Mouse (Mus musculus) megakaryocyte-erythroid progenitor cell, adult 5 weeks (primary cell): ENCODE measurements around the gene Ube2q2. TPM values are rescaled to one million over a fixed set of nuclear protein-coding genes. Genes with fewer than 3 reads are reported as not detected.

ENCODE experiments used
- polyA plus RNA-seq: library from polyadenylated mRNA; stranded (reverse); fragments of >175 nt; gene quantifications from 2 replicates; pipeline ENCODE4 v1.2.3, GENCODE M21; 2012

Ube2q2 gene
- polyA plus RNA-seq, result 21.2 and 23.5 TPM in 2 replicates

DNA sequence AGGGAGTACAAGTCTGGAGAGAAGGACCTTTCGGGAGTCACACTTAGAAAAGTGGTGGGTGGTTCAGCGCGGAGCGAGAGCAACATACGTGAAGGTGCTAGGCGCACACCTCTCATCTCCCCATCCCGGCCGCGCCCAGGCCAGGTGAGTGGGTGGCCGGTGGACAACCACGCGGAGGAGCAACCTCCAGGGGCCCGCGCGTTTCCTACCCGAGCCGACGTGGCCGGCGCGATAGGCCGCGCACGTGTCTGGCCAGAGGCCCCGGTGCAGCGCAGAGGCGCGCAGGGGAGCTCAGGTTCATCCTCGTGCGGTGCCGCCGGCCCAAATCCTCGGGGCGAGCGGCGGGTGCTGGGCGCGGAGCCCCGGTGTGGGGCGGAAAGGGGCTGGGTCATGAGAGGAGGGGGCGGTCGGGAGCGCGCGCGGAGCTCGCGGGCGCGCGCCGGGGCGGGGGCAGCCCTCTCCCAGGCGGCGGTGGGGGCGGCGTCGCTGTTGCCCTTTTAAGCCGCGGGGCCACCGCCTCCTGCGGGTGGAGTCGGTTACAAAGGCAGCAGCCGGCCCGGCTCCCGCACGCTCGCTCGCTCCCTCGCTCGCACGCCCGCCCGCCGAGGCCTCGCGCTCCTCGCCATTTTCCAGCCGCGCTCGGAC is at the start of gene Ube2q2:
Gene Ube2q2, plus strand, starts transcription at position 1 of the 645 bp plus-strand sequence.

DNA sequence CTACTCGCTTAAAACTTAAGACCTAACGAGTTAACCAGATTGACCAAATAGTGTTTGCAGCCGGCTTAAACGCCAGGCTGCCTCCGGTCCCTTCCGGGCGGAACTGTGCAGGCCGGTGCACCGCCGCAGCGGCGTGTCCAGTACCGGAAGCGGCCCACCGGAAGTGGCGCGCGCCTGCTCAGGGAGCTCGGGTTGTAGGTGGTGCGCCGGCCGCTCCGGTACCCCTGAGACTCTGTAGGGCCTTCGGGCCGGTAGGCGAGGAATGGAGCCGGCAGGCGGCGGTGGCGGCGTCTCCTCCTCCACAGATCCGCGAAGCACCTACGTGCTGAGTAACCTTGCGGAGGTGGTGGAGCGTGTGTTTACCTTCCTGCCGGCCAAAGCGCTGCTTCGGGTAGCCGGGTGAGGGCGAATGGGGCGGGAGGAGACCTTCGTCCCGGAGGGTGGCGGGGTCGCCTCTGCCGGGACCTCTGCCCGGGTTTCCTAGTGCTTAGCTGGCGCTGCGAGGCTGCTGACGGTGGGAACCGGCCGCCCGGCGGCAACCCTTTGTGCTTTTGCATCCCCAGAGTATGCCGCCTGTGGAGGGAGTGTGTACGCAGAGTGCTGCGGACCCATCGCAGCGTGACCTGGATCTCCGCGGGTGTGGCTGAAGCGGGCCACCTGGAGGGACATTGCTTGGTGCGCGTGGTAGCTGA is 60.3 kb downstream of the Ube2q2 start, which contains the start of gene Fbxo22:
Gene Fbxo22, plus strand, starts transcription at position 136 of the 692 bp plus-strand sequence.

Other genes with a start within 250 kb of the Ube2q2 start
- gene Hykk, start 231.6 kb upstream of the Ube2q2 start, polyA plus RNA-seq, result 0.01 TPM in 2 replicates
- gene Psma4, start 198.1 kb upstream of the Ube2q2 start, polyA plus RNA-seq, result 18.3 and 22.7 TPM in 2 replicates
- gene AY074887, start 197.9 kb upstream of the Ube2q2 start, polyA plus RNA-seq, result not detected in 2 replicates
- not detected in 2 replicates for gene Chrna5, start 168.0 kb upstream of the Ube2q2 start, polyA plus RNA-seq
- not detected in 2 replicates for gene Chrna3, start 122.3 kb upstream of the Ube2q2 start, polyA plus RNA-seq
- not detected in 2 replicates for gene Chrnb4, start 100.1 kb upstream of the Ube2q2 start, polyA plus RNA-seq
- 15.3 and 16.6 TPM in 2 replicates for gene Fbxo22, start 60.1 kb downstream of the Ube2q2 start, polyA plus RNA-seq
- 1.7 and 1.8 TPM in 2 replicates for gene Nrg4, start 178.0 kb downstream of the Ube2q2 start, polyA plus RNA-seq
- 0.14 TPM in 1 of 2 replicates, not detected in the other for gene Tmem266, start 178.1 kb downstream of the Ube2q2 start, polyA plus RNA-seq